Mouse (Mus musculus): Measurements from ENCODE around the gene Snap23. TPM values are rescaled to one million over a fixed set of nuclear protein-coding genes. Genes with fewer than 3 reads are reported as not detected.

Snap23 gene
- polyA plus RNA-seq, 1 experiment from 2014 or later, result 45.6 TPM

GRCm38 (mm10) chr2:120608830-120609723 is 41.6 kb downstream of the Snap23 start, which contains the start of the genes Haus2 and Lrrc57:
Haus2 (plus strand) TSS chr2:120609383.
Lrrc57 (minus strand) TSS chr2:120609520.
- Histone ChIP-seq H3K27me3 (ENCODE audit: control insufficient read depth, insufficient read depth, low read length) (no peaks in the 10 kb centered on the region), H3K4me3 (ENCODE audit: low read depth, low read length) (peak within 1 kb of the TSS; percentile 80), H3K4me1 (ENCODE audit: control insufficient read depth, insufficient read depth, low read length) (peaks cover 9% of the 10 kb centered on the region; the same call in 1 of the 2 replicates), H3K9ac (ENCODE audit: low read length) (peak within 1 kb of the TSS; percentile 67), H3K27ac (ENCODE audit: low read depth, low read length) (peak within 1 kb of the TSS; percentile 55), H3K9me3 (ENCODE audit: control insufficient read depth, low read length) (no peaks in the 10 kb centered on the region), H3K36me3 (ENCODE audit: control insufficient read depth, insufficient read depth, low read length) (peaks cover 2% of the 10 kb centered on the region; the same call in 1 of the 2 replicates), H3K4me2 (peak within 1 kb of the TSS; percentile 59)
- DNase-seq (ENCODE audit: low spot score, missing footprints) (peak; percentile 99), ATAC-seq (ENCODE audit: low FRiP score) (peak; percentile 97)
- under 1% methylated on average over 52 of the region's 52 CpGs for WGBS

- H3K27ac ChIP-seq (ENCODE audit: low read depth, low read length), result no peak overlapping the region
- DNase-seq (ENCODE audit: low spot score, missing footprints) (no peak), ATAC-seq (ENCODE audit: low FRiP score) (no peak)
- H3K27me3 ChIP-seq (ENCODE audit: control insufficient read depth, insufficient read depth, low read length), result no peaks in the 10 kb centered on the region
- 92% methylated on average over 5 of the region's 5 CpGs for WGBS
- H3K4me2 ChIP-seq, result no peak overlapping the region
- H3K9me3 ChIP-seq (ENCODE audit: control insufficient read depth, low read length), result no peaks in the 10 kb centered on the region
- no peaks in the 10 kb centered on the region for H3K4me1 ChIP-seq (ENCODE audit: control insufficient read depth, insufficient read depth, low read length)
- peaks cover 7% of the 10 kb centered on the region for H3K36me3 ChIP-seq (ENCODE audit: control insufficient read depth, insufficient read depth, low read length)
- H3K9ac ChIP-seq (ENCODE audit: low read length), result no peak overlapping the region
- no peak overlapping the region for H3K4me3 ChIP-seq (ENCODE audit: low read depth, low read length)
Observed at GRCm38 (mm10) chr2:120616279-120617163, 49.0 kb downstream of the Snap23 start.

DNA sequence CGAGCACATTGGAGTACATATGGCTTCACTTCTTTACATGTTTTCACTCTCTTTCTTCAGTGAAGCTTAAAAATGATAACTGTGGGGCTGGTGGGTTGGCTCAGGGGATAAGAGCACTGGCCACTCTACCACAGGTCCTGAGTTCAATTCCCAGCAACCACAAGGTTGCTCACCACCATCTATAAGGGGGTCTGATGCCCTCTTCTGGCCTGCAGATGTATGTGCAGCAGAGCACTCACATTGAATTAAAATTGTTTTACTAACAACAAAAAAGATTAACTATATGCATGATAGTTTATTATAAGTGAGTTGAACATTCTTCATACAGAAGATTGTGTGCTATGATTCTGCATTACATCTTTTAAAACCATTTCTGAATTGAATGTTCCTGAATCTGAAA is 52.1 kb downstream of the Snap23 start:
- Histone ChIP-seq H3K4me2 (no peak overlapping the region), H3K4me3 (ENCODE audit: low read depth, low read length) (no peak overlapping the region), H3K4me1 (ENCODE audit: control insufficient read depth, insufficient read depth, low read length) (no peaks in the 10 kb centered on the region), H3K9me3 (ENCODE audit: control insufficient read depth, low read length) (no peaks in the 10 kb centered on the region), H3K27me3 (ENCODE audit: control insufficient read depth, insufficient read depth, low read length) (no peaks in the 10 kb centered on the region), H3K36me3 (ENCODE audit: control insufficient read depth, insufficient read depth, low read length) (peaks cover 5% of the 10 kb centered on the region; the same call in 1 of the 2 replicates), H3K9ac (ENCODE audit: low read length) (no peak overlapping the region), H3K27ac (ENCODE audit: low read depth, low read length) (no peak overlapping the region)
- no peak for DNase-seq (ENCODE audit: low spot score, missing footprints)
- 100% methylated on average over 1 of the region's 1 CpGs for WGBS
- no peak for ATAC-seq (ENCODE audit: low FRiP score)

- no peak overlapping the region for H3K9ac ChIP-seq (ENCODE audit: low read length)
- DNase-seq (ENCODE audit: low spot score, missing footprints) (no peak), ATAC-seq (ENCODE audit: low FRiP score) (no peak)
Observed at GRCm38 (mm10) chr2:120622920-120623319, 55.4 kb downstream of the Snap23 start.

GRCm38 (mm10) chr2:120628076-120628865 is 60.8 kb downstream of the Snap23 start:
- Histone ChIP-seq H3K4me1 (ENCODE audit: control insufficient read depth, insufficient read depth, low read length) (peaks cover 4% of the 10 kb centered on the region; the same call in 1 of the 2 replicates), H3K27me3 (ENCODE audit: control insufficient read depth, insufficient read depth, low read length) (no peaks in the 10 kb centered on the region), H3K4me2 (peak overlapping the region; percentile 61; the same call in 1 of the 2 replicates), H3K9me3 (ENCODE audit: control insufficient read depth, low read length) (no peaks in the 10 kb centered on the region), H3K27ac (ENCODE audit: low read depth, low read length) (no peak overlapping the region), H3K4me3 (ENCODE audit: low read depth, low read length) (peak overlapping the region; percentile 25; the same call in 1 of the 2 replicates), H3K36me3 (ENCODE audit: control insufficient read depth, insufficient read depth, low read length) (no peaks in the 10 kb centered on the region), H3K9ac (ENCODE audit: low read length) (peak overlapping the region; percentile 49; the same call in 1 of the 2 replicates)
- 33% methylated on average over 10 of the region's 10 CpGs for WGBS
- DNase-seq (ENCODE audit: low spot score, missing footprints), result peak; percentile 94
- peak; percentile 25; the same call in 1 of the 2 replicates for ATAC-seq (ENCODE audit: low FRiP score)

More at GRCm38 (mm10) chr2:120622920-120623319, 55.4 kb downstream of the Snap23 start:
- H3K4me2 ChIP-seq, result no peak overlapping the region
- no peaks in the 10 kb centered on the region for H3K27me3 ChIP-seq (ENCODE audit: control insufficient read depth, insufficient read depth, low read length)
- no peak overlapping the region for H3K27ac ChIP-seq (ENCODE audit: low read depth, low read length)
- peaks cover 5% of the 10 kb centered on the region; the same call in 1 of the 2 replicates for H3K36me3 ChIP-seq (ENCODE audit: control insufficient read depth, insufficient read depth, low read length)
- no peaks in the 10 kb centered on the region for H3K9me3 ChIP-seq (ENCODE audit: control insufficient read depth, low read length)
- H3K4me3 ChIP-seq (ENCODE audit: low read depth, low read length), result no peak overlapping the region
- no peaks in the 10 kb centered on the region for H3K4me1 ChIP-seq (ENCODE audit: control insufficient read depth, insufficient read depth, low read length)

GRCm38 (mm10) chr2:120628886-120629735 is 61.6 kb downstream of the Snap23 start, which contains the start of gene Stard9:
Stard9 (plus strand) TSS chr2:120629121.
- H3K9ac ChIP-seq (ENCODE audit: low read length), result peak within 1 kb of the TSS; percentile 64
- H3K4me1 ChIP-seq (ENCODE audit: control insufficient read depth, insufficient read depth, low read length), result peaks cover 4% of the 10 kb centered on the region; the same call in 1 of the 2 replicates
- peak within 1 kb of the TSS; percentile 61 for H3K4me2 ChIP-seq
- peak; percentile 99 for DNase-seq (ENCODE audit: low spot score, missing footprints)
- H3K9me3 ChIP-seq (ENCODE audit: control insufficient read depth, low read length), result no peaks in the 10 kb centered on the region
- no peak within 1 kb of the TSS for H3K27ac ChIP-seq (ENCODE audit: low read depth, low read length)
- peak within 1 kb of the TSS; percentile 46 for H3K4me3 ChIP-seq (ENCODE audit: low read depth, low read length)
- ATAC-seq (ENCODE audit: low FRiP score), result peak; percentile 100
- H3K27me3 ChIP-seq (ENCODE audit: control insufficient read depth, insufficient read depth, low read length), result no peaks in the 10 kb centered on the region
- no peaks in the 10 kb centered on the region for H3K36me3 ChIP-seq (ENCODE audit: control insufficient read depth, insufficient read depth, low read length)
- 2% methylated on average over 36 of the region's 36 CpGs for WGBS

GRCm38 (mm10) chr2:120630246-120630645 is 62.8 kb downstream of the Snap23 start:
- no peak overlapping the region for H3K9ac ChIP-seq (ENCODE audit: low read length)
- ATAC-seq (ENCODE audit: low FRiP score) (no peak), DNase-seq (ENCODE audit: low spot score, missing footprints) (no peak)
- H3K27me3 ChIP-seq (ENCODE audit: control insufficient read depth, insufficient read depth, low read length), result no peaks in the 10 kb centered on the region
- H3K4me2 ChIP-seq, result no peak overlapping the region
- 82% methylated on average over 2 of the region's 2 CpGs for WGBS
- no peaks in the 10 kb centered on the region for H3K36me3 ChIP-seq (ENCODE audit: control insufficient read depth, insufficient read depth, low read length)
- no peak overlapping the region for H3K4me3 ChIP-seq (ENCODE audit: low read depth, low read length)
- H3K4me1 ChIP-seq (ENCODE audit: control insufficient read depth, insufficient read depth, low read length), result peaks cover 4% of the 10 kb centered on the region; the same call in 1 of the 2 replicates
- no peak overlapping the region for H3K27ac ChIP-seq (ENCODE audit: low read depth, low read length)
- H3K9me3 ChIP-seq (ENCODE audit: control insufficient read depth, low read length), result no peaks in the 10 kb centered on the region

Measured in midbrain, embryonic 11.5 days (tissue).